Mouse (Mus musculus): ENCODE measurements around the gene Gm17387. TPM values are rescaled to one million over a fixed set of nuclear protein-coding genes. Genes with fewer than 3 reads are reported as not detected.

The Gm17387 gene
- not detected in 2 replicates for polyA plus RNA-seq (2012; ENCODE audit: low replicate concordance)

DNA sequence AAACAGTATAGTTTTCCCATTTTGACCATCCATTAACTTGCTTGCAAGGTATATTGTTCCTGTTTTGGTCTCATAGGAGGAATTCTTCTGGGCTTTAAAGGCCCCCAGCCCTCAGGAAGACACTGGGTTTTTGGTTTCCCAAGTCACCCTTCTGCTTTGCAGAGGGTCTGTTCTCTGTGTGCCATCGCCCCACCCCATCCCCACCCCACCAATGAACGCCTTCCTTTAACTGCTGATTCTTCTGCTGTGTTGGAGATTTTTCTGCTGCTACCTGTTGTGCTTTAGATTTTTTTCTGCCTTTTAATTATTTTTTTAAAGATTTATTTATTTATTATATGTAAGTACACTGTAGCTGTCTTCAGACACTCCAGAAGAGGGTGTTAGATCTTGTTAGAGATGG is at the start of gene Gm17387:
Gene Gm17387, plus strand, starts transcription at position 301 of the 400 bp plus-strand sequence.

GRCm38 (mm10) chr7:141010593-141010992 is 18.3 kb upstream of the Gm17387 start, which contains the start of gene Ifitm3:
Gene Ifitm3, minus strand, starts transcription at chr7:141010770.

GRCm38 (mm10) chr7:141017824-141018223 is 11.1 kb upstream of the Gm17387 start, which contains the start of gene Ifitm6:
Gene Ifitm6, minus strand, starts transcription at chr7:141017924.

DNA sequence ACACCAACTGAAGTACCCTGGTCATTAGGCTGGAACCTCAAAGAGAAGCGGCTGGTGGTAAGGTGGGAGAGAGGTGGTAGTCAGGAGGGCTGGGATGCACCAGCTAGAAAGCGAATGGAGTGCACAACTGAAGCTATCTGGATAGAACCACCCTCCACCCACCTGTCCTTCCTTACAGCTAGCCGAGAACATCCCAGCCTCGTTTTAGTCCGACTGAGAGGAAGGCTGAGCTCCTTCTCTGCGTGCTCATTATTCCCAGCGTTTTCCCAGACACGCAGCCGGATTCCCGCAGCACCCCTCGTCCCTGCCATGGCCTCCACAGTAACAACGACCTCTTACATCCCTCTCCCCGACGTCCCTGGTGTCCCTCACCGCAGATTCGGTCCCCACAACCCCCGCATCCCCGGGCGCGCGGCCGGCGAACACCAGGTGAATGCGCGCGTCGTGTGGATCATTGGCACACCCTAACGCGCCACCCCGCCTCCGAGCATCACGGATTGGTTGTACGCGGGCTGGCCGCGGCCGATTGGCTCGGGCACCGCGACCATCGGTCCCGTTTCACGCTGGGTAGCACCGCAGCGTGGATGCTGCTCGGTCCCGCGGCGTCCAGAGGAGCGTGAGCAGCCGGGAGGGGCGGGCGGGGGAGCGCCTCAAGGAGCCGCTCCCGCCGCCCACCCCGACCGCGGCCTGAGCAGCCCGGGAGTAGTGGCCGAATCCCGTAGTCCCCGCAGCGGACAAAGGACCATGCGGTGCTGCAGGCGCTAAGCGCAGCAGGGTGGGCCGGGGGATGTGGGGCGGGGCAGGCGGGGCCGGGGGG is 31.7 kb downstream of the Gm17387 start, which contains the start of gene B4galnt4:
Gene B4galnt4, plus strand, starts transcription at position 679 of the 817 bp plus-strand sequence.

GRCm38 (mm10) chr7:141077841-141078240 is 48.9 kb downstream of the Gm17387 start, which contains the start of gene Pkp3:
Gene Pkp3, plus strand, starts transcription at chr7:141078218.

Other genes with a start within 250 kb of the Gm17387 start
- 0.18 TPM in 1 of 2 replicates, not detected in the other for gene Syce1, start 241.3 kb upstream of the Gm17387 start, polyA plus RNA-seq (2012; ENCODE audit: low replicate concordance)
- not detected in 2 replicates for gene Zfp941, start 207.0 kb upstream of the Gm17387 start, polyA plus RNA-seq (2012; ENCODE audit: low replicate concordance)
- not detected in 2 replicates for gene Urah, start 194.1 kb upstream of the Gm17387 start, polyA plus RNA-seq (2012; ENCODE audit: low replicate concordance)
- gene Scgb1c1, start 183.6 kb upstream of the Gm17387 start, polyA plus RNA-seq (2012; ENCODE audit: low replicate concordance): not detected in 2 replicates
- gene Odf3, start 181.3 kb upstream of the Gm17387 start, polyA plus RNA-seq (2012; ENCODE audit: low replicate concordance): not detected in 2 replicates
- not detected in 2 replicates for gene Gm45785, start 172.8 kb upstream of the Gm17387 start, polyA plus RNA-seq (2012; ENCODE audit: low replicate concordance)
- 84.4 and 159 TPM in 2 replicates for gene Ric8a, start 172.2 kb upstream of the Gm17387 start, polyA plus RNA-seq (2012; ENCODE audit: low replicate concordance)
- gene Bet1l, start 171.6 kb upstream of the Gm17387 start, polyA plus RNA-seq (2012; ENCODE audit: low replicate concordance): 5.3 and 13.3 TPM in 2 replicates
- 14.0 and 45.3 TPM in 2 replicates for gene Psmd13, start 147.2 kb upstream of the Gm17387 start, polyA plus RNA-seq (2012; ENCODE audit: low replicate concordance)
- 25.2 and 43.6 TPM in 2 replicates for gene Sirt3, start 146.8 kb upstream of the Gm17387 start, polyA plus RNA-seq (2012; ENCODE audit: low replicate concordance)
- gene Cox8b, start 128.7 kb upstream of the Gm17387 start, polyA plus RNA-seq (2012; ENCODE audit: low replicate concordance): not detected in 2 replicates
- 0.27 TPM in 1 of 2 replicates, not detected in the other for gene Nlrp6, start 108.2 kb upstream of the Gm17387 start, polyA plus RNA-seq (2012; ENCODE audit: low replicate concordance)
- 14.9 and 15.1 TPM in 2 replicates for gene Pgghg, start 87.7 kb upstream of the Gm17387 start, polyA plus RNA-seq (2012; ENCODE audit: low replicate concordance)
- gene Ifitm5, start 78.8 kb upstream of the Gm17387 start, polyA plus RNA-seq (2012; ENCODE audit: low replicate concordance): not detected in 2 replicates
- not detected in 2 replicates for gene Gm45717, start 73.2 kb upstream of the Gm17387 start, polyA plus RNA-seq (2012; ENCODE audit: low replicate concordance)
- 17.6 and 125 TPM in 2 replicates for gene Ifitm2, start 73.1 kb upstream of the Gm17387 start, polyA plus RNA-seq (2012; ENCODE audit: low replicate concordance)
- 8.5 TPM in 2 replicates for gene Ifitm1, start 61.9 kb upstream of the Gm17387 start, polyA plus RNA-seq (2012; ENCODE audit: low replicate concordance)
- 25.7 and 51.0 TPM in 2 replicates for gene Ifitm3, start 18.4 kb upstream of the Gm17387 start, polyA plus RNA-seq (2012; ENCODE audit: low replicate concordance)
- 4.0 and 4.9 TPM in 2 replicates for gene Ifitm6, start 11.2 kb upstream of the Gm17387 start, polyA plus RNA-seq (2012; ENCODE audit: low replicate concordance)
- gene B4galnt4, start 32.0 kb downstream of the Gm17387 start, polyA plus RNA-seq (2012; ENCODE audit: low replicate concordance): 3.7 and 11.5 TPM in 2 replicates
- gene Pkp3, start 49.1 kb downstream of the Gm17387 start, polyA plus RNA-seq (2012; ENCODE audit: low replicate concordance): 30.0 and 50.9 TPM in 2 replicates
- gene Sigirr, start 71.4 kb downstream of the Gm17387 start, polyA plus RNA-seq (2012; ENCODE audit: low replicate concordance): 44.4 and 49.0 TPM in 2 replicates
- not detected in 2 replicates for gene Ano9, start 88.7 kb downstream of the Gm17387 start, polyA plus RNA-seq (2012; ENCODE audit: low replicate concordance)
- gene Ptdss2, start 93.3 kb downstream of the Gm17387 start, polyA plus RNA-seq (2012; ENCODE audit: low replicate concordance): 25.5 and 46.6 TPM in 2 replicates
- gene Rnh1, start 143.7 kb downstream of the Gm17387 start, polyA plus RNA-seq (2012; ENCODE audit: low replicate concordance): 9.0 and 40.5 TPM in 2 replicates
- gene Hras, start 164.9 kb downstream of the Gm17387 start, polyA plus RNA-seq (2012; ENCODE audit: low replicate concordance): 32.3 and 36.1 TPM in 2 replicates
- gene Lrrc56, start 165.0 kb downstream of the Gm17387 start, polyA plus RNA-seq (2012; ENCODE audit: low replicate concordance): 13.6 and 20.7 TPM in 2 replicates
- gene Lmntd2, start 184.9 kb downstream of the Gm17387 start, polyA plus RNA-seq (2012; ENCODE audit: low replicate concordance): 4.7 and 9.3 TPM in 2 replicates
- gene Rassf7, start 186.7 kb downstream of the Gm17387 start, polyA plus RNA-seq (2012; ENCODE audit: low replicate concordance): 18.6 and 26.2 TPM in 2 replicates
- gene Phrf1, start 199.7 kb downstream of the Gm17387 start, polyA plus RNA-seq (2012; ENCODE audit: low replicate concordance): 119 and 133 TPM in 2 replicates
- gene Irf7, start 237.3 kb downstream of the Gm17387 start, polyA plus RNA-seq (2012; ENCODE audit: low replicate concordance): 136 and 455 TPM in 2 replicates
- gene Cdhr5, start 247.7 kb downstream of the Gm17387 start, polyA plus RNA-seq (2012; ENCODE audit: low replicate concordance): 0.06 and 0.34 TPM in 2 replicates

Data from hematopoietic multipotent progenitor cell, adult 10-12 weeks (in vitro differentiated cells).